Mouse (Mus musculus): Measurements from ENCODE around the gene Plekha6. TPM values are rescaled to one million over a fixed set of nuclear protein-coding genes. Genes with fewer than 3 reads are reported as not detected.
"Not testable (repeated sequence)": the region's sequence is repeated elsewhere in the genome, so short reads cannot be mapped to it uniquely, and the experiment has no call there.

Gene Plekha6
- polyA plus RNA-seq, 1 experiment from 2014 or later: 8.8 TPM

- H3K4me3 ChIP-seq (replicated peaks; ENCODE audit: low read depth, low read length): no peak overlapping the region
- H3K27me3 ChIP-seq (ENCODE audit: insufficient read depth, low read length): no peaks in the 10 kb centered on the region
- no peak overlapping the region for H3K4me2 ChIP-seq (ENCODE audit: low read length)
- H3K27ac ChIP-seq: no peak overlapping the region
- H3K4me1 ChIP-seq (replicated peaks; ENCODE audit: insufficient read depth, low read length): peaks cover 6% of the 10 kb centered on the region
- 87% methylated on average over 11 of the region's 11 CpGs for WGBS
- no peaks in the 10 kb centered on the region for H3K9me3 ChIP-seq (replicated peaks; ENCODE audit: low read length)
- ATAC-seq (replicated peaks; ENCODE audit: low FRiP score, low read depth) (no peak), DNase-seq (ENCODE audit: low spot score) (no peak)
- TF ChIP-seq CTCF (IDR thresholded peaks at IDR 0.05; ENCODE audit: low read depth): no peak
- H3K36me3 ChIP-seq (ENCODE audit: insufficient read depth, low read length): no peaks in the 10 kb centered on the region
- no peak overlapping the region for H3K9ac ChIP-seq (ENCODE audit: low read depth, low read length)
Measured at GRCm38 (mm10) chr1:133332656-133333430, 168.8 kb downstream of the Plekha6 start.

- TF ChIP-seq CTCF (IDR thresholded peaks at IDR 0.05; ENCODE audit: low read depth): no peak
- H3K4me1 ChIP-seq (replicated peaks; ENCODE audit: insufficient read depth, low read length): peaks cover 6% of the 10 kb centered on the region
- H3K27ac ChIP-seq: no peak overlapping the region
Measured at GRCm38 (mm10) chr1:133333937-133334336, 169.9 kb downstream of the Plekha6 start.

DNA sequence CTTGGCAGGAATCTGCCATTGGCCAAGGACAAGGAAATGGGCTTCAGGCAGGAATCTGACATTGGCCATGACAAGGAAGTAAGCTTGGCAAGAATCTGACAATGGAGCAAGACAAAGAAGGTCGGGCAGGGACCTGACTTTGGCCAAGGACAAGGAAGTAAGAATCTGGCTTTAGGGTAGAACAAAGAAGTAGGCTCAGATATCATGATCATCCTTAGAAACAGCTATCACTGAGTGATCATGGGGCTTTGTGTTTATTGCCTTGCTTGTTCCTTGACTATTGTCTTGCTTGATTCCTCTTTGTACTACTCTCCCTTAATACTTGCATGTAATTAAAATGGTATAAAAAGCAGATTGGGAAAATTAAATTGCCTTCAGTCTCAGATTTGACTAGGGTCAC, 176.4 kb downstream of the Plekha6 start:
- not testable (repeated sequence) for ATAC-seq (replicated peaks; ENCODE audit: low FRiP score, low read depth); H3K4me2 ChIP-seq (ENCODE audit: low read length)

More at GRCm38 (mm10) chr1:133333937-133334336, 169.9 kb downstream of the Plekha6 start:
- ATAC-seq (replicated peaks; ENCODE audit: low FRiP score, low read depth) (no peak), DNase-seq (ENCODE audit: low spot score) (no peak)
- no peak overlapping the region for H3K4me3 ChIP-seq (replicated peaks; ENCODE audit: low read depth, low read length)
- 76% methylated on average over 6 of the region's 6 CpGs for WGBS
- H3K4me2 ChIP-seq (ENCODE audit: low read length): no peak overlapping the region
- no peaks in the 10 kb centered on the region for H3K36me3 ChIP-seq (ENCODE audit: insufficient read depth, low read length)
- H3K9me3 ChIP-seq (replicated peaks; ENCODE audit: low read length): no peaks in the 10 kb centered on the region
- no peaks in the 10 kb centered on the region for H3K27me3 ChIP-seq (ENCODE audit: insufficient read depth, low read length)
- H3K9ac ChIP-seq (ENCODE audit: low read depth, low read length): no peak overlapping the region

GRCm38 (mm10) chr1:133344357-133344756, 180.3 kb downstream of the Plekha6 start:
- no peaks in the 10 kb centered on the region for H3K27me3 ChIP-seq (ENCODE audit: insufficient read depth, low read length)
- no peak for TF ChIP-seq CTCF (IDR thresholded peaks at IDR 0.05; ENCODE audit: low read depth)
- no peaks in the 10 kb centered on the region for H3K4me1 ChIP-seq (replicated peaks; ENCODE audit: insufficient read depth, low read length)
- no peak overlapping the region for H3K4me3 ChIP-seq (replicated peaks; ENCODE audit: low read depth, low read length)
- no peak overlapping the region for H3K4me2 ChIP-seq (ENCODE audit: low read length)
- DNase-seq (ENCODE audit: low spot score) (peak; percentile 44), ATAC-seq (replicated peaks; ENCODE audit: low FRiP score, low read depth) (0 out of 2 replicates have a peak, but pooled peaks have one; percentile 36)
- H3K9me3 ChIP-seq (replicated peaks; ENCODE audit: low read length): no peaks in the 10 kb centered on the region
- H3K9ac ChIP-seq (ENCODE audit: low read depth, low read length): no peak overlapping the region
- WGBS: 73% methylated on average over 2 of the region's 2 CpGs
- no peaks in the 10 kb centered on the region for H3K36me3 ChIP-seq (ENCODE audit: insufficient read depth, low read length)
- H3K27ac ChIP-seq: no peak overlapping the region

More for the DNA sequence above, 176.4 kb downstream of the Plekha6 start:
- H3K36me3 ChIP-seq (ENCODE audit: insufficient read depth, low read length); H3K27ac ChIP-seq; H3K9me3 ChIP-seq (replicated peaks; ENCODE audit: low read length); H3K27me3 ChIP-seq (ENCODE audit: insufficient read depth, low read length); DNase-seq (ENCODE audit: low spot score); H3K4me3 ChIP-seq (replicated peaks; ENCODE audit: low read depth, low read length); H3K9ac ChIP-seq (ENCODE audit: low read depth, low read length); H3K4me1 ChIP-seq (replicated peaks; ENCODE audit: insufficient read depth, low read length): not testable (repeated sequence)
- WGBS: 83% methylated on average over 1 of the region's 1 CpGs

GRCm38 (mm10) chr1:133346531-133346930, 182.5 kb downstream of the Plekha6 start:
- ATAC-seq (replicated peaks; ENCODE audit: low FRiP score, low read depth): no peak
- no peaks in the 10 kb centered on the region for H3K4me1 ChIP-seq (replicated peaks; ENCODE audit: insufficient read depth, low read length)

DNA sequence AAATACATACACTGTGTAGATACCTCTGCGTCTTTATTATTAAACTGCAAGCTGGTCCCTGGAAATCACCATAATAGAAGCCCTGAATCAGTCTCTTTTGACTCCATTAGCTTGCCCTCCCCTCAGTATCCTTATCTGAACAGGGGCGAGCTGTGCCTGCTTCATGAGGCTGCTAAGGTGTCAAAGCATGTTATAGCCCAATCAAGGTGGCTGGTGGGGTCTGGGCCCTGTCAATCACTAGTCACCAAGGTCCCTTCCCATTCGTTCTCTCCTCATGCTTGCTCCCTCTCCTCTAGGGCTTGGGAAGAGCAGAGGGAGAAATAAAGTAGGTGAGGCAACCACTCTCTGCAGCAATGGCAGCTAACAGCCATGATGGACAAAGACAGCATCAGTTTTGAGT, 183.2 kb downstream of the Plekha6 start:
- Histone ChIP-seq H3K4me1 (replicated peaks; ENCODE audit: insufficient read depth, low read length) (no peaks in the 10 kb centered on the region), H3K27me3 (ENCODE audit: insufficient read depth, low read length) (no peaks in the 10 kb centered on the region), H3K36me3 (ENCODE audit: insufficient read depth, low read length) (no peaks in the 10 kb centered on the region), H3K4me2 (ENCODE audit: low read length) (no peak overlapping the region), H3K27ac (no peak overlapping the region), H3K4me3 (replicated peaks; ENCODE audit: low read depth, low read length) (no peak overlapping the region), H3K9me3 (replicated peaks; ENCODE audit: low read length) (no peaks in the 10 kb centered on the region), H3K9ac (ENCODE audit: low read depth, low read length) (no peak overlapping the region)
- ATAC-seq (replicated peaks; ENCODE audit: low FRiP score, low read depth) (no peak), DNase-seq (ENCODE audit: low spot score) (no peak)
- no peak for TF ChIP-seq CTCF (IDR thresholded peaks at IDR 0.05; ENCODE audit: low read depth)
- 71% methylated on average over 3 of the region's 3 CpGs for WGBS

More at GRCm38 (mm10) chr1:133346531-133346930, 182.5 kb downstream of the Plekha6 start:
- no peak overlapping the region for H3K9ac ChIP-seq (ENCODE audit: low read depth, low read length)
- H3K27ac ChIP-seq: no peak overlapping the region
- no peaks in the 10 kb centered on the region for H3K9me3 ChIP-seq (replicated peaks; ENCODE audit: low read length)
- no peaks in the 10 kb centered on the region for H3K36me3 ChIP-seq (ENCODE audit: insufficient read depth, low read length)
- DNase-seq (ENCODE audit: low spot score): no peak
- WGBS: 82% methylated on average over 9 of the region's 9 CpGs
- H3K4me2 ChIP-seq (ENCODE audit: low read length): no peak overlapping the region
- H3K4me3 ChIP-seq (replicated peaks; ENCODE audit: low read depth, low read length): no peak overlapping the region
- no peaks in the 10 kb centered on the region for H3K27me3 ChIP-seq (ENCODE audit: insufficient read depth, low read length)
- no peak for TF ChIP-seq CTCF (IDR thresholded peaks at IDR 0.05; ENCODE audit: low read depth)
